Mouse (Mus musculus) ES-Bruce4 (cell line): ENCODE results near the gene Ap1g2.

ENCODE experiments used
- CTCF ChIP-seq: IDR thresholded peaks from one replicate; pipeline ENCODE4 v1.8.1; 2011; ENCODE audit warnings: low read depth, low read length
- POLR2A ChIP-seq: IDR thresholded peaks from one replicate; pipeline ENCODE4 v1.8.1; 2011; ENCODE audit warnings: low read length; ENCODE audit not compliant: insufficient read depth

DNA sequence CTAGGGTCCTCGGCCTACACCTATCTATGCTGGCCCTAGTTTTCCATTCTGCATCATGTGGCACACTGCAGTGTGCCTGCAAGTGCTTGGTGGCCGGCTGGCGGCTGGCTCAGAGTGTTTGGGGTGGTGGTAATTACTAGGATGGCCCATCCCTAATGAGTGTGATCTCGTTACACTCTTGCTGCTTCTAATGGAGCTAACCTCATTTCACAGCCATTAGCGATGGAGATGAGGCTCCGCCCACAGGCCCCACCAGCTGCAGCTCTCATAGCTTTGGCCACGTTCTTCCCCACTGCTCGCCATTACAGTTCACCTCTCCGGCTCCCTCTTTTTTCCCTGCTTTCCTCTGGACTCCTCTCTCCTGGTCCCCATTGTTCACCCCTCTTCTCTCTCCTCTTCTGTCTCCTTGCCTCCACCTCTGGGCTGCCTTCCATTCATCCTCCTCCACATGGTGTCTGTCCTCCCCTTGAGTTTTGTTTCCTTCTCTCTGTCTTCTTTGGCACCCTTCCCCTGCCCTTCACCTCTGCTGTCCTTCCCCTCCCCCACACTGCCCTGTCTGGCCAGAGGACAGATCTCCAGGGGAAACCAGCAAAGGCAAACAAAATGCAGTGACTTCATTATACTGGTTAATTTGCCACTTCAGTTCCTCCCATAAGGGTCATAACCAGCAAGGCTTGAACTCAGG lies 20.9 kb downstream of the Ap1g2 start:
- no peak for TF ChIP-seq CTCF
- TF ChIP-seq POLR2A: no peak
